Mouse (Mus musculus): ENCODE results near the gene Hspa5.

GRCm38 (mm10) chr2:34739684-34740391 is 31.9 kb upstream of the Hspa5 start:
- no peak for TF ChIP-seq MAFK (IDR thresholded peaks at IDR 0.05; ENCODE audit: insufficient read depth, low read depth, low read length)
- TF ChIP-seq CHD2 (IDR thresholded peaks at IDR 0.05; ENCODE audit: low read depth, low read length), result no peak
